In the genomic region with DNA sequence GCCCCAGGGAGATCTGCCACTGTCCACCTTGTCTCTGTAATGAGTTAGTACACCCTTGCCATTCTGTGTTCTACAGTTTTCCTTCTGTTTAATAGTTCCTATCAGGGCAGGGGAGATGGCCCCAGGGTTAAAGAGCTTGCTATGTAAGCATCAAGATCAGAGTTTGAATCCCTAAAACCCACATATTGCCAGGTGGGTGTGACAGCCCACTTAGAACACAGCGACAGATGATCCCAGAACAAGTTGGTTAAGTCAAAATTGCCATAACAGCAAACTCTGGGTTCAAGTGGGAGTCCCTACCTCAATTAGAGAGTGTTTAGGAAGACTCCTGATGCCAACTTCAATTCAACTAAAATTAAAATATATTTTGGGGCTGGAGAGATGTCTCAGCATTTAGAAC, we compare ENCODE assay signal across 15 mouse cellular contexts.
"Had no signal": no experiment of that assay in that cellular context is flagged by ENCODE, and none has a peak within 500 bp of the region (broad histone marks: within the 10 kb centered on the region; RNA-seq: fewer than 3 reads in every experiment).

No protein-coding gene starts in this region.

- H3K4me2 ChIP-seq: neural tube, embryonic 13.5 days; neural tube, embryonic 15.5 days; stomach, embryonic 15.5 days had no signal

- H3K27me3 ChIP-seq: neural tube, embryonic 13.5 days; neural tube, embryonic 15.5 days; stomach, embryonic 15.5 days had no signal

- DNase-seq: right cerebral cortex, adult 18-20 months; right cerebral cortex, postnatal 14 days; right cerebral cortex, postnatal 25 days; right cerebral cortex, postnatal 4 days; spleen, adult 18-20 months; thymus, adult 18-20 months; thymus, adult 2 months; thymus, postnatal 14 days; thymus, postnatal 25 days; thymus, postnatal 36 days; thymus, postnatal 4 days had no signal

- H3K9me3 ChIP-seq: neural tube, embryonic 13.5 days; neural tube, embryonic 15.5 days; stomach, embryonic 15.5 days had no signal

- H3K27ac ChIP-seq: neural tube, embryonic 13.5 days; neural tube, embryonic 15.5 days; stomach, embryonic 15.5 days; stomach, postnatal 0 days had no signal

- H3K4me3 ChIP-seq: neural tube, embryonic 13.5 days; neural tube, embryonic 15.5 days; stomach, embryonic 15.5 days had no signal

- H3K9ac ChIP-seq: neural tube, embryonic 13.5 days; neural tube, embryonic 15.5 days; stomach, embryonic 15.5 days had no signal

- H3K36me3 ChIP-seq: neural tube, embryonic 13.5 days; neural tube, embryonic 15.5 days; stomach, embryonic 15.5 days had no signal

- H3K4me1 ChIP-seq: neural tube, embryonic 13.5 days; neural tube, embryonic 15.5 days; stomach, embryonic 15.5 days had no signal
